Mouse (Mus musculus) adipocyte (in vitro differentiated cells): ENCODE data around the gene Mapk8ip2.
A peak's percentile ranks its signal among the peaks of the same experiment; 100 is the strongest.

Experiments
- DNase-seq: peaks from one replicate; pipeline ENCODE4 v3.0.0-alpha.2; 2016; ENCODE audit warnings: low spot score

The Mapk8ip2 gene

DNA sequence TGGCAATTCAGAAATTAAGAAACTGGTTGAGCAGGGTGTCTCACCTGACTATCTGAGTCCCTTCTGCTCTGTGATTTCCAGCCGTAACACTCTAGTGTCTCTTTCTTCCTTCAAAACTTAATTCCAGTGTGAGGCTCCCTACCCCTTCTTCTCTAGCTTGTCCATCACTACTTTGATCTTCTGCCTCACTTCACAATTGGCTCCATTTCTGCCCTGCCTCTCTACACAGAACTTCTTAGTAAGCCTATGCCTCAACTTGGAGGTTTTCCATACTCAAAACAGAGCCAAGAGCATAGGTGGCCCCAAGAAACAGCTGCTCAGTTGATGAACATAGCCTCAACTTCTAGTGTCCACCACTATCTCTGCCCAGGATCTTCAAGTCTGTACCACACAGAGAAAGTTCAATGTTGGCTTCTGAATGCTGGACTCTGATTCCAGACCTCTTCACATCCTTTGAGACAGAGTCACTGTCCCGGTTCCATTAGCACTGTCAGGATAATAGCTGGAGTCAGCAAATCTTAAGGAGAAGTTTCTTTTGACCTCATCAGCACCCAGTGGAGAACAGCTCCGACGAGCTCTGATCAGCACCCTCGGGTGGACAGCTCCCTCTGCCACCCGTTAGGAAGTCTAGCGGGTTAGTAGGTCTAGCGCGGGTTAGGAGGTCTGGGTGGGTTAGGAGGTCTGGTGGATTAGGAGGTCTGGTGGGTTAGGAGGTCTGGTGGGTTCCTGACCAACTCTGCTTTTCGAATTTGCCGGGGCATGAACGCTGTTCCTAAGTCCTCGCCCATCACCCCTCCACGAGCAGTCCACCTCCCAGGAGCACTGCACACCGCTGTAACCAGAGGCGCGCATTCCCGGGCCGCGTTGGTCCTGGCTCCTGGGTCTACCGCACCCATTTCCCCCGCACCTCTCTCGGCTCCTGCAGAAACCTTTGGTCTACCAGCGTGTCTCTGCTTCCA lies 528 bp upstream of the Mapk8ip2 start:
- peak; percentile 44 for DNase-seq

DNA sequence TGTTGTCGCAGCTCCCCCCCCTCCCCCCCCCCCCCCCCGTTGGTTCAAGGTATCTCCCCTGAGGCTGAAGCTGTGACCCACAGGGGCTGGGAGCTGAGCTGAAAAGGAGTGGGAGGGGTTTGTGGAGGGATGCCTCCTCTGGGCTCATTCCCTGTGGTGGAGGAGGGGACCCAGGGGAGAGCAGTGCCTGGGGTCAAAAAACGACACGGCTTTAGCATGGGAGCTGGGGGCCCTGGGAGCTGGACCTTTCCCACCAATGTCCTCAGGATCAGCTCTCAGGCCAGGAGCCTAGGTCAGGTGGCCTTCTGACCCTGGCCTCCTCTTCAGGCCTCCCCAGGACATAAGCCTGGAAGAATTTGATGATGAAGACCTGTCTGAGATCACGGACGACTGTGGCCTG lies 1.1 kb downstream of the Mapk8ip2 start:
- DNase-seq = no peak

DNA sequence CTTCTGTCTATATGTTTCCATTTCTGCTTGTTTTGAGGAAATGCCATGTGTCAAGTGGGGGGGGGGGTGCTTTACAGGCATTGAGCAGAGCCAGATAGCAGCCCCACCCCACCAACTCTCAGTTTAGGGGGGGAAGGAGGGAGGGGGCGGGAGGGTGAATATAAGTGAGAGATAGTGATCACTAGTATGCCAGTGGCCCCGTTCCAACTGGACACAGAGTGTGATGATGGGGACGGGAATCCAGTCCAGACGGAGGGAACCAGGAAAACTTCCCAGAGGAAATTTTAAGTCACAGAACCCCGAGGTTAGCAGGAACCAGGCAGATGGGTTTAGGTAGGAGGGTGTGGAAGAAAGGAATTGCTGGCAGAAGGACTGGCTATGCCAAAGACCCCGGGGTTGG lies 1.9 kb downstream of the Mapk8ip2 start:
- no peak for DNase-seq

DNA sequence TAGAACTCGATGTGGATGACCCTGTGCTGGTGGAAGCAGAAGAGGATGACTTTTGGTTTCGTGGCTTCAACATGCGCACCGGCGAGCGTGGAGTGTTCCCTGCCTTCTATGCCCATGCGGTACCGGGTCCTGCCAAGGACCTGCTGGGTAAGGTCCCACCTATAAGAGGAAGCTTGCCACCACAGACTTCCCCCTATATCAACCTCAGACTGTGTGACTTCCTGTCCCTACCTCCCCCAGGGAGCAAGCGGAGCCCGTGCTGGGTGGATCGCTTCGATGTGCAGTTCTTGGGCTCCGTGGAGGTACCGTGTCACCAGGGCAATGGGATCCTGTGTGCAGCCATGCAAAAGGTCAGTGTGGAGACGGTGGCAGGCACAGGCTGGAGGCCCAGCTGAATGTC lies 5.2 kb downstream of the Mapk8ip2 start:
- no peak for DNase-seq

DNA sequence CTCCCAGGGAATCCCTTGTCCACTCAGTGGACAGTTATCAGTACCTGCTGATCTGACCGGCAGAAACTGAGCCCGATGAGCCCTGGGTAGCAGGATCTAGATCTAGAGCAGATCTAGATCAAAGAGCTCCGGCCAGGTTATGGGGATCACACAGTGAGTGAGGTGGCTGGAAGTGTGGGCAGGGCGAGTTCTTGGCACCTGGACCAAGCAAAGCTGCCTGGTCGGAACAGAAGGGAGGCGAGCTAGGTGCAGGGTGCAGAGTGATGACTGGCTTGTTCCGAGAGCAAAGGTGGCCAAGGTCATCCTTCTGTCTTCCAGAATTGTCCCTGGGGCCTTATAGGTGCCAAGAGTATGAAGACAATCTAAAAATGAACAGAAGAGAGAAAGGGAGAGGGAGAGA lies 6.1 kb downstream of the Mapk8ip2 start:
- no peak for DNase-seq

DNA sequence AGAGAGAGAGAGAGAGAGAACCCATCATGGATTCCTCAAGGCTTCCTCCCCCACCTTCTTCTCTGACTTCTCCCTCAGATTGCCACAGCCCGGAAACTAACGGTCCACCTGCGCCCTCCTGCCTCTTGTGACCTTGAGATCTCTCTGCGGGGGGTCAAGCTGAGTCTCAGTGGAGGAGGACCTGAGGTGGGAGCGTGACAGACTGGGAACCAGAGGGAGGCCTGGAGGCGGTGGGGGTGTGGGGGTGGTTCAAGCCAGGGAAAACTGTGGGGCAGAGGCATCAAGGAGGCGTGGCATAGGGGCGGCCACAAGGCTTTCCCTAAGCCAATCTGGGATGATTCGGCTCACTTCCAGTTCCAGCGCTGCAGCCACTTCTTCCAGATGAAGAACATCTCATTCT lies 6.6 kb downstream of the Mapk8ip2 start:
- no peak for DNase-seq

DNA sequence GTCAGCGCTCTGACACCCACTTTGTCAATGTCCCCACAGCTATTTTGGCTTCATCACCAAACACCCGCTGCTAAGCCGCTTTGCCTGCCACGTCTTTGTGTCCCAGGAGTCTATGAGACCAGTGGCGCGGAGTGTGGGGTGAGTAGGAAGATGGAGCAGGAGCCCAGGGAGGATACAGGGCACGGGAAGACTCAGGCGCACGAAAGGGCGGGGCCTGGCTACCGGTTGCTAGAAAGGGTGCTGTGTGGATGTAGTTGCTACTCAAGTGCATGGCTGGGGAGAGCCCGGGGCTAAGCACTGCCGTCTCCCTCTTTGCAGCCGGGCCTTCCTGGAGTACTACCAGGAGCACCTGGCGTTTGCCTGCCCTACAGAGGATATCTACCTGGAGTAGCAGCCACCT lies 7.6 kb downstream of the Mapk8ip2 start:
- no peak for DNase-seq

DNA sequence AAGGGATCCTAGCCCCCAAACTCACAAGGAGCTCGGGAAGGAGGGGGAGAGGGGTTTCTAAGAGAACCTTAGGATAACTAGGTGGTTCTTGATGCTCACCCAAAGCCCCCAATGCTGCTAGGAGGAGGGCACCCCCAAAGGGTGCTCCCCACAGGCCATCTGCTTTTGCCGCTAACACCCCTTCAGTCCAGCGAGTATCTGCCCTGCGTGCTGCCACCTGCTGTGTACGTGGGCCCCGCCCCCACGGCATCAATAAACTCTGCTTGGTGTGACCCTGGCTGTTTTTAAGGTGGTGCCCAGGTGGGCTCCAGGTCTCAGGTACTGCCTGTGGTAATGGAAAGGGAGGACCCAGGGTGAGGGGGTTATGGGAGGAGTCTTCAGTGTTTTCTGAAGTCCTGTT lies 8.5 kb downstream of the Mapk8ip2 start:
- DNase-seq = no peak

DNA sequence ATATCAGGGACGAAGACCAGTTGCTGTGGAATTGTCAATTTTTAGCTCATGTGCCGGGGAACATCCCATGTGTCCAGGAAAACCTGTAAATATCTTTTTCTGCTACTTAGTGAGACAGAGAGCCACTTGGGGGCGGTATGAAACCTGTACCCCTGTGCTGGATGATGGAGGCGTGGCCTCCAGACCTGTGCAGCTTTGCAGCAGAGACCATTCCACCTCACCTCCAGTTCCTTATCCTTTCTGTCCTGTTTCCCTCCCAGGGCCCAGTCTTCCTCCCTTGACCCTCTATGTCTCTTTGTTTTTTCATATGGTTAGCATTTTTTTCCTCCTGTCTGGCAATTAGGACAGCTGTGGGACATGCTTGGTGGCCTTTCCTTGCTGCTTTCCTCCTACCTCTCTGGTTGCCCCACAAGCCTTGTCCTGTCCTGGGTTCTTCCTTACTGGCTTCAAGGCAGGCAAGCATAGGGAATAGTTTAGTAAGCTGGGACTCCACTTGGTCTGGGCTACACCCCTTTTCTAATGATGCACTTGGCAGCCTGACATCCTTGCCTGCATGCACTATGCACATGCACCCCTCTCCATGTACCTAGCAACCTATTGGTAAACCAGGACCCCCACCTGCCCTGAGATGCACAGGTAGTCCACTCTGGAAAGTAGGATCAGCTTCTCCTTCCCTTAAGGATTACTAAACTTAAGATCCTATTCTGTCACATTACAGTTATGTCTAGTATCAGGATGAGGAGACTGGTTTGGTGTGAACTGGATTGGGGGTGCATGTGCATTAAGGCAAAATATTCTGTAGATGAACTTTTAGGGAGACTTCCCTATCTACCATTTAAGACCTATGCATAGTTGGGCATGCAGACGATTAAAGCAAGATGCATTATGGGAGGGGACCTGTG lies 9.9 kb downstream of the Mapk8ip2 start:
- no peak for DNase-seq

DNA sequence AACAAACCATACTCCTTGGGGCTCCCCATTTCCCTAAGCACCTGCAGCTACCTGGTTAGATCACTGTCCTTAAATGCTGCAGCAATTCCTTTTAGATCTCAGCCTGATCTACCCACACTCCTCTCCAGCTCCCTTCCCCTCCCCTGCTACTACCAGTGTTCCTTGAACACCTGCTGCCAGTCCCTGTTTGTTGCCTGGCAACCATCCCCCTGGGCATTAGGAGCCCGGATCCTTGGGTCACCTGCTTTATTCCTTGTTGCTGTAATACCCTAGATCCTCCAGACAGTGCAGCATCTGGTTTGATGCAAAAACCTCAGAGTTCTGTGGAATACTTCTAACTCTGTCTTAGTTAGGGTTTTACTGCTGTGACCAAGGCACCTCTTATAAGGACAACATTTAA lies 11.3 kb downstream of the Mapk8ip2 start:
- no peak for DNase-seq

DNA sequence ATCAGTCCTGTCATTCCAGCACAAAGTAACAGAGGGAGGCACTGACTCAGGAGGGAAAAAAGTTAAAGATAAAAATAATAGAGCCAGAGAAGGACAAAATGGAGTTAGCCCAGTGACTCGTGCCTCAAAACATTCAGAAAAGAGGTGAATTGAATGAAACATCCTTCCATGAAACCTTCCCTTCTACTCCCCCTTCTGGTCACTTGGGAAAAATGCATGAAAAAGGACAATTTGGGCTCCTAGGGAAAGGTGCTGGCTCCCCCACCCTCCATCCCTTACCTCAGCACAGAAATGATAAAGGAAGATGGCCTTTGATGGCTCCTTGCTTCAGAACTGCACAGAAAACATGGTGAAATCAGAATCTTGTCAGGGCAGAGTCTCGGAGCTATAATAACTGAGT lies 14.9 kb downstream of the Mapk8ip2 start:
- DNase-seq = peak; percentile 60

DNA sequence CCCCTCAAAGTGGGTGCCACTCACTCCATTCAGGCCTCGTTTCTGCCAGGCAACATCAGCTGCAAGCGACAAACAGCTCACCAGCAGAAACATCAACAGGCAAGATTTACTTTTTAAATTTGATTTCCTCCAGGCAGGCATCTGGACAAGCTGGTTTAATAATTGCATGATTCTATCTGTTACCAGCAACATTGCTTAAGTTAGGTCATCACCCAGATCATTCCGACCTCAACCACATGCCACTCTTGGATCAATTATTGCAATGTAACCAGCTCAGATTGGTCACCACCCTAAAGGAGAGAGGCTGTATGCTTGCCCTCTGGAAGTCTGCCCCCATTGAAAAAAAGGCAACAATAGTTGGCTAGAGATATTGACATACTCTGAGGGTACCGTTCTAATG lies 17.8 kb downstream of the Mapk8ip2 start:
- DNase-seq = no peak

DNA sequence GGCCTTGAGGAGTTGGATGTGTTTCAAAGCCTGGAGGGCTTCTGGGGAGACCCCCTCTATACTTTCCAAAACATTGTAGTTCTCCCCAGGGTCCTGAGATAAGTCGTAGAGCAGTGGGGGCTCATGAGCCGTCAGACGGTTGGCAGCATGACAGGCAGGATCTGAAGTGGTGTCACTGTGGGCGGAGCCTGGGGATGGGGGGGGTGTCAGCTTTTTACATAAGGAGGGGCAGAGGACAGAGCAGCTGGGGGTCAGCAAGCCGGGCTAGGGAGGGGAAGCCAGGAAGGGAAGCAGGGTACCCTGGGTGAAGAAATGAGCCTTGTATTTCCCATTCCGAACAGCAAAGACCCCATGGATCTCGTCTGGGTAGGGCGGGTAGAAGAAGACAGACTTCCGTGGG lies 19.7 kb downstream of the Mapk8ip2 start:
- no peak for DNase-seq

DNA sequence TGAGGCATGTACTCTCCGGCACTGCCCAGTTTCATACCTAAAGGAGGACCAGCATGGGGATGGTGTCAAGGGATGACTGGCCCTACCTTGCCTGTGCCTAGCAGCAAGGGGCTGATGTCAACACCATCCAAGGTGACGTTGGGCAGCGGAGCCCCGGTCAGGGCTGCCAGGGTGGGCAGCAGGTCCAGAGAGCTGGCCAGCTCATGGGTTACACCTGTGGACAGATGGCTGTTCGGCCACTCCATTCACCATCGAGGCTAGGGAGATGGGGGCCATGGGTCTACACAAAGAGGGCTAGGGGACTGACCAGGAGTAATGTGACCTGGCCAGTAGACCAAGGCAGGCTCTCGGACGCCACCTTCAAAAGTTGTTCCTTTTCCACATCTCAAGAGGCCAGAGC lies 20.2 kb downstream of the Mapk8ip2 start:
- no peak for DNase-seq

DNA sequence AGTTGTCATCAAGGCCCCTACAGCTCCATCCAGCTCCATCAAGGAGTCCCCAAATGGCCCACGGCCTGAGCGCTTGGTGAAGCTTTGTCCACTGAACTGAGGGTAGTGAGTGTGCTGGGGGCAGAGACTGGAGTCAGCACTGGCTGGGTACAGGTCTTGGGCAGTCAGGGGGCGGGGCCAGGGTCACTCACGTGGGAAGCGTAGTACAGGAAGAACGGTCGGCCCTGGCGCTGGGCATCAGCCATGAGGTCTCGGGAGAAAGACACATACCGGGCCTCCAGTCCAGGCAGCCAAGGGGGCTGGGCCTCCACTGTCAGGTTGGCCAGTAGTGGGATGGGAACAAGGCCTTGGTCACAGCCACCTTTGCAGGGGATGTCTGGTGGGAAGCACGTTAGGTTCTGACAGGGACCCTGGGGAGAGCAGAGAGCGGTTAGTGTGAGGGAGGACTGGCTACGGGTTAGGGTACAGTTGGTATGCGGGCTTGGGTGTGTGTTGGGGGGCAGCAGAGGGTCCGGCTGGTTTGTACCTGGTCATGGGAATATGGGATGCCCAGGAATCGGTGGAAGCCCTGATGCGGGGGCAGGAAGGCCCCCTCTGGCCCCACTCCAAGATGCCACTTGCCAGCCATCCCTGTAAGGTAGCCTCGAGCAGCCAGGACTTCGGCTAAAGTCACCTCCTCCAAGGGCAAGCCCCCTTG lies 21.0 kb downstream of the Mapk8ip2 start:
- no peak for DNase-seq

DNA sequence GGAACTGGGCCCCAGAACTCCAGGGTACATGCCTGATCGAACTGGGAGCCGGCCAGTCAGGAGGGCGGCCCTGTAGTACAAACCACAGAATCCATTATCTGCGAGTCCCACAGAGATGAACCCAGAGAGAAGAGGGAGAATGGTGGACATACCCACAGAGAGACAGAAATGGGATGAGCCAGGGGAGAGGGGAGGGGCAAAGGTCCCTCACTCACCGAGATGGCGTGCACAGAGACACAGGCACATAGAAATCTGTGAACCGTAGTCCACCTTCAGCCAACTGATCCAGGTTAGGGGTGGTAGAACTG lies 21.5 kb downstream of the Mapk8ip2 start:
- no peak for DNase-seq

DNA sequence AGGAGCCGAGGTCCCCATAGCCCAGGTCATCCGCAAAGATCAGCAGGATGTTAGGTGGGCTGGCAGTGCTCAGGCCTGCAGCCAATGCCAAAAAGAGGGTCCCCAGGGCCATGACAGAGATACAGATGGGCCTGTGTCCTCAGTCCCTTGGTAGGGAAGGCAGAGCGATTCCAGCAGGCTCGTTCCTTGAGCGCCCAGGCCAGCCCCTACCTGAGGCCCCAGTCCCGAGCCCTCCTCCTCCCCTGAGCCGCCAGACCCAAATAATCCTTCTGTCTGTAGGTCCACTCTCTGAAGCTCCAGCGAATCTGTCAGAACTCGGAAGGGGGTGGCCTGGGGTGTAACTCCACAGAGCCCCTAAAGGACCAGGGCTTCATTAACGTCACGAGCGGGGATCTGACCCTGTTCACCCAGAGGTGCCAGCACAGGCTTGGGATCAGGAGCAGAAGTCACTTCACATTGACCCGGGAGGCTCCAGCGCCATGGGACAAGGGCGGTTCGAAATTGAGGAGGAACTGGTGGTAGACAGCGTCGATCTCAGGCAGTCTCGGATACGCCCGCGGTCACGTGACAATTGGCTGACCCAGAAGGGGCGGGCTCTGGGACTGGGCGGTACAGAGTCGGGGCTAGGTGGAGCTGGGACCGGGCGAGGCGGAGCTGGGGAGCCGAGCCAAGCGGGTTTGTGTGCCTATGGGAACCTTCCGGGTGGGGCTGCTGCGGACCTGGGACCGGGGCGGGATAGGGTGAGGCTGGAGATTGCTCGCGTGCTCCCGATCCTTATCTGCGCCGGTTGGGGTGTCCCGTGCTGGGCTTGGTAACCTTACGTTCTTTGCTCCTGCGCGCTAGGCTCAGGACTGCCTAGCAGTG lies 22.1 kb downstream of the Mapk8ip2 start:
- DNase-seq = peak; percentile 94

DNA sequence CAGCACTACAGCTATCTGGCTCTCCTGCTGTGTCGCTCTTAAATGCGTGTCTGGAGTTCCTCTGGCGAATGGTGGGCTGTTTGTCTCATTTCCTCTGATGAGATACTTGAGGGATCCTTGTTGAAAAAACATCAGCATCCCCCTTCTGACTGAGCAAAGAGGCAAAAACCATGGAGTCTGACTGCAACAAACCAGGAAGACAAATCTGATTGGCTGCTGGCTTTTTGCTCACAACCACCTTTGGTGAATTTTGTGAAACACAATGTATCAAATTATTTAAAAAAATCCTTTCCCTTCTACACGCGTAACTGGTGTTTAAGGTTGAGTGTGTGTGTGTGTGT lies 22.7 kb downstream of the Mapk8ip2 start:
- DNase-seq = no peak

DNA sequence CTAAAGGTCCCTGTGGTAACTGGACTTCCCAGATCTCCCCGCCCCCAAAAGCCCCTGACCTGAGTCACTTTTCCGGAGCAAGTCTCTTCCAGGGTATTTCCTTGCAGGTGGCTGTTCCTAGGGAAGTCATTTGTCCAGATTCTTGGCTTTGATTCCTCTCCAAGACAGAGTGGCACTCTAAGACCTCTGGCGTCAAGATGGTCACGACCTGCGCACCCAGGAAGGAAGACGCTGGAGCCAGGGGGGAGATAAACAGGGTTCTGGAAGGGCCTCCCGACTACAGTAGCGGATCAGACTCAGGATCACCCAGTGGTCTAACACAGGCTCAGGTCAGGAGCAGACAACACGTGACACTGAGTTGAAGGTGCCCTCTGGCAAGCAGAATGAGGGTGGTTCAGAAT lies 23.4 kb downstream of the Mapk8ip2 start, which contains the start of gene Arsa:
Gene Arsa (minus strand): TSS at position 335 of the 401 bp plus-strand sequence.
- no peak for DNase-seq

DNA sequence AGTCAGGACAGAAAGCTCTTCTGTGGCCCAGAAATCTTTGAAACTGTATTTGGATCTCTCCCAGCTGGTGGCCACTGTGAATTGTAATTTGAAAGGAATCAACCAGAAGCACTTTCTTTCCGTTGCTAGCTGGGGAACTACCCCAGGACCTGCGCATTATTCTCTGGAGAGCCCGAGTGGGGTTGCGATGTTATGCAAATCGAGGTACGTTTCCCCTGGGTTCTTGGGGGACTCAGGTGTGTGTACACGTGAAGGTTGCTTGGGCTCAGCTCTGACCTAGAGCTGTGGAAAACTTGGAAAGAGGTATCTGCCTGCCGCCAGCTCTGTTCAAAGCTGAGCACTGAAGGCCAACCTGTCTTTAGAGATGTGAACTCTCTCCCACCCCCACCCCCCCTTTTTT lies 24.1 kb downstream of the Mapk8ip2 start:
- DNase-seq = no peak

DNA sequence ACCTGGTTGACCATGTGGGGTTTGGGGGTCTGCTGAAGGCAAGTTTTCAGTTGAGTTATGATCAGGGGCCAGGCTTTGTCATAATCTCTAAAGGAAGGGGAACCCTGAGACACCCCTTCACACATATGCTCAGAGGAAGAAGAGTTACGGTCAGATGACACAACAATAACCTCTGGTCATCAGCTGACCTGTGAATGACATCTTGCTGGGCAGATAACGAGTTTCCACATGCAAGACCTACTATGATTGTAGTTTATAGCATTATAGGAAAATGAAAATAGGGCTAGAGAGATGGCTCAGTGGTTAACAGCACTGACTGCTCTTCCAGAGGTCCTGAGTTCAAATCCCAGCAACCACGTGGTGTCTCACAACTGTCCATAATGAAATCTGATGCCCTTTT lies 24.9 kb downstream of the Mapk8ip2 start:
- no peak for DNase-seq

DNA sequence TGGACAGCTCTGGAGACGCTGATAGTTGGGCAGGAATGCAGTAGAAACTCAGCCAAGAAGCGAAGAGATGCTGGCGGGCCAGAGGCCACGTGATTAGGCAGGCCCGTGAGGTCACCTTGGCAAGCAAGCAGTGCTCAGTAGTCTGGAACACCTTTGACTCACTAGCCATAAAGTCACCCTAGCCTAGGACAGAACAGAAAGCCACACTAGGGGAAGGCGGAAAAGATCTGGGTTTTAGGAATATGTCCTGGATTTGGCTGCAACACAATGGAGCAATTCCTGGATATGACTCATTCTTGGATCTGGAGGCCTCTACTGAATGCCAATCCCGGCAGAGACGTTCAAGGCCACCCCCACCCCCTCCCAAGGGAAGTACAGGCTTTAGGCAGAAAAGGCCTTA lies 26.9 kb downstream of the Mapk8ip2 start:
- peak; percentile 89 for DNase-seq
